Mouse (Mus musculus): ENCODE measurements around the gene Ets1.

- TF ChIP-seq CTCF (IDR thresholded peaks at IDR 0.05; ENCODE audit: extremely low read depth, insufficient read depth, low read length) = no peak
- no peak for TF ChIP-seq POLR2A (IDR thresholded peaks at IDR 0.05; ENCODE audit: extremely low read depth, insufficient read depth, low read length)
Observed at GRCm38 (mm10) chr9:32603097-32603496, 32.9 kb upstream of the Ets1 start.

Measured in cortical plate, adult 2 months (tissue).